Mouse (Mus musculus) lung, embryonic 16.5 days (tissue): ENCODE results near the gene 1700020L24Rik. TPM values are rescaled to one million over a fixed set of nuclear protein-coding genes. Genes with fewer than 3 reads are reported as not detected.

Source experiments
- ATAC-seq: fragments of 200-750 bp; cut with Nextera tagmentation; 2 replicates; pipeline ENCODE4 v1.8.0; 2017; ENCODE audit warnings: low read depth, mild to moderate bottlenecking, moderate library complexity
- H3K27ac ChIP-seq: fragments of 300-500 bp; sonication (generic); 2 replicates; pipeline ENCODE4 v1.5.1; 2014; ENCODE audit warnings: mild to moderate bottlenecking, control low read depth, low read length
- H3K27me3 ChIP-seq: fragments of 300-500 bp; sonication (generic); 2 replicates; pipeline ENCODE4 v1.6.1; 2014; ENCODE audit warnings: low read depth, low read length, mixed read lengths; ENCODE audit not compliant: control insufficient read depth, insufficient read depth
- H3K36me3 ChIP-seq: fragments of 300-500 bp; sonication (generic); 2 replicates; pipeline ENCODE4 v1.6.1; 2014; ENCODE audit warnings: low read length; ENCODE audit not compliant: control insufficient read depth, insufficient read depth
- H3K4me1 ChIP-seq: fragments of 300-500 bp; sonication (generic); replicated peaks from 2 replicates; pipeline ENCODE4 v1.6.1; 2014; ENCODE audit warnings: low read length, mixed read lengths; ENCODE audit not compliant: control insufficient read depth, insufficient read depth
- H3K4me2 ChIP-seq: fragments of 300-500 bp; sonication (generic); 2 replicates; pipeline ENCODE4 v1.6.1; 2014; ENCODE audit warnings: low read depth, low read length, control low read depth
- H3K4me3 ChIP-seq: fragments of 300-500 bp; sonication (generic); 2 replicates; pipeline ENCODE4 v1.5.1; 2014; ENCODE audit warnings: mild to moderate bottlenecking, low read length, control low read depth
- H3K9ac ChIP-seq: fragments of 300-500 bp; sonication (generic); 2 replicates; pipeline ENCODE4 v1.6.1; 2014; ENCODE audit warnings: low read length, control low read depth
- H3K9me3 ChIP-seq: fragments of 300-500 bp; sonication (generic); 2 replicates; pipeline ENCODE4 v1.6.1; 2016; ENCODE audit warnings: low read length; ENCODE audit not compliant: control insufficient read depth
- WGBS: fragments of 180-500 bp; shearing (Covaris S2); extraction: QIAGEN DNeasy Blood & Tissue Kit; methylation state at CpG from one replicate; pipeline ENCODE4 v1.1.7; 2014; 5-methylcytosine and 5-hydroxymethylcytosine counted together
- polyA plus RNA-seq: library from polyadenylated mRNA; unstranded; fragments of >200 nt; fragmentation: Nextera tagmentation; extraction: Ambion mirVana; gene quantifications from 2 replicates; pipeline ENCODE4 v1.2.1, GENCODE M21; 2015

The 1700020L24Rik gene
- polyA plus RNA-seq, 1 experiment from 2014 or later, result not detected

GRCm38 (mm10) chr11:83409792-83410291 is 27.6 kb upstream of the 1700020L24Rik start:
- Histone ChIP-seq H3K9ac (peak overlapping the region; percentile 69), H3K27ac (no peak overlapping the region), H3K4me3 (peak overlapping the region; percentile 72), H3K4me1 (0 out of 2 replicates have a peak, but pooled peaks cover 7% of the 10 kb centered on the region), H3K27me3 (peaks cover 2% of the 10 kb centered on the region; the same call in 1 of the 2 replicates), H3K9me3 (no peaks in the 10 kb centered on the region), H3K36me3 (no peaks in the 10 kb centered on the region), H3K4me2 (peak overlapping the region; percentile 99)
- ATAC-seq, result peak; percentile 43
- under 1% methylated on average over 25 of the region's 40 CpGs for WGBS

- Histone ChIP-seq H3K9me3 (no peaks in the 10 kb centered on the region), H3K27me3 (peaks cover 2% of the 10 kb centered on the region; the same call in 1 of the 2 replicates), H3K9ac (no peak overlapping the region), H3K27ac (no peak overlapping the region), H3K4me3 (no peak overlapping the region), H3K4me1 (0 out of 2 replicates have a peak, but pooled peaks cover 7% of the 10 kb centered on the region), H3K4me2 (no peak overlapping the region), H3K36me3 (no peaks in the 10 kb centered on the region)
- WGBS, result 62% methylated on average over 6 of the region's 6 CpGs
- no peak for ATAC-seq
These were observed 27.0 kb upstream of the 1700020L24Rik start for GRCm38 (mm10) chr11:83410510-83410909.

- Histone ChIP-seq H3K4me2 (no peak overlapping the region), H3K4me1 (peaks cover 3% of the 10 kb centered on the region; the same call in 1 of the 2 replicates), H3K36me3 (no peaks in the 10 kb centered on the region), H3K9me3 (no peaks in the 10 kb centered on the region), H3K9ac (no peak overlapping the region), H3K4me3 (no peak overlapping the region), H3K27ac (no peak overlapping the region), H3K27me3 (peaks cover 15% of the 10 kb centered on the region)
- 3% methylated on average over 5 of the region's 5 CpGs for WGBS
- ATAC-seq, result no peak
These were observed 20.4 kb upstream of the 1700020L24Rik start for GRCm38 (mm10) chr11:83417080-83417479.

GRCm38 (mm10) chr11:83417708-83418107 is 19.8 kb upstream of the 1700020L24Rik start:
- no peak overlapping the region for H3K4me2 ChIP-seq
- no peak for ATAC-seq
- H3K4me3 ChIP-seq, result no peak overlapping the region
- no peaks in the 10 kb centered on the region for H3K36me3 ChIP-seq
- H3K9me3 ChIP-seq, result no peaks in the 10 kb centered on the region
- no peak overlapping the region for H3K27ac ChIP-seq
- WGBS, result 77% methylated on average over 7 of the region's 7 CpGs
- peaks cover 3% of the 10 kb centered on the region; the same call in 1 of the 2 replicates for H3K4me1 ChIP-seq
- no peak overlapping the region for H3K9ac ChIP-seq
- peaks cover 15% of the 10 kb centered on the region for H3K27me3 ChIP-seq

GRCm38 (mm10) chr11:83418566-83418965 is 18.9 kb upstream of the 1700020L24Rik start:
- Histone ChIP-seq H3K27ac (no peak overlapping the region), H3K27me3 (peaks cover 15% of the 10 kb centered on the region), H3K36me3 (no peaks in the 10 kb centered on the region), H3K9ac (no peak overlapping the region), H3K9me3 (no peaks in the 10 kb centered on the region), H3K4me1 (peaks cover 3% of the 10 kb centered on the region; the same call in 1 of the 2 replicates), H3K4me2 (no peak overlapping the region), H3K4me3 (no peak overlapping the region)
- ATAC-seq, result peak; percentile 58; the same call in 1 of the 2 replicates
- 8% methylated on average over 38 of the region's 38 CpGs for WGBS

GRCm38 (mm10) chr11:83420338-83420737 is 17.1 kb upstream of the 1700020L24Rik start:
- 41% methylated on average over 4 of the region's 4 CpGs for WGBS
- no peak for ATAC-seq
- Histone ChIP-seq H3K4me2 (no peak overlapping the region), H3K27ac (no peak overlapping the region), H3K9ac (no peak overlapping the region), H3K36me3 (no peaks in the 10 kb centered on the region), H3K4me1 (peaks cover 3% of the 10 kb centered on the region; the same call in 1 of the 2 replicates), H3K4me3 (no peak overlapping the region), H3K9me3 (no peaks in the 10 kb centered on the region), H3K27me3 (peaks cover 15% of the 10 kb centered on the region)

GRCm38 (mm10) chr11:83421305-83421704 is 16.2 kb upstream of the 1700020L24Rik start:
- H3K27ac ChIP-seq, result no peak overlapping the region
- no peaks in the 10 kb centered on the region for H3K9me3 ChIP-seq
- 2% methylated on average over 9 of the region's 9 CpGs for WGBS
- H3K36me3 ChIP-seq, result no peaks in the 10 kb centered on the region
- H3K4me2 ChIP-seq, result no peak overlapping the region
- H3K27me3 ChIP-seq, result peaks cover 15% of the 10 kb centered on the region
- no peak overlapping the region for H3K9ac ChIP-seq
- no peak overlapping the region for H3K4me3 ChIP-seq
- H3K4me1 ChIP-seq, result peaks cover 3% of the 10 kb centered on the region; the same call in 1 of the 2 replicates
- no peak for ATAC-seq

GRCm38 (mm10) chr11:83424681-83425080 is 12.8 kb upstream of the 1700020L24Rik start:
- ATAC-seq, result peak; percentile 68; the same call in 1 of the 2 replicates
- Histone ChIP-seq H3K9me3 (no peaks in the 10 kb centered on the region), H3K27me3 (peaks cover 22% of the 10 kb centered on the region), H3K4me1 (no peaks in the 10 kb centered on the region), H3K36me3 (no peaks in the 10 kb centered on the region), H3K27ac (no peak overlapping the region), H3K4me2 (no peak overlapping the region), H3K9ac (no peak overlapping the region), H3K4me3 (no peak overlapping the region)
- 5% methylated on average over 8 of the region's 8 CpGs for WGBS

GRCm38 (mm10) chr11:83426964-83427363 is 10.5 kb upstream of the 1700020L24Rik start:
- no peak overlapping the region for H3K27ac ChIP-seq
- H3K4me3 ChIP-seq, result no peak overlapping the region
- no peaks in the 10 kb centered on the region for H3K36me3 ChIP-seq
- no peak for ATAC-seq
- 22% methylated on average over 17 of the region's 17 CpGs for WGBS
- no peaks in the 10 kb centered on the region for H3K9me3 ChIP-seq
- H3K27me3 ChIP-seq, result peaks cover 21% of the 10 kb centered on the region
- no peaks in the 10 kb centered on the region for H3K4me1 ChIP-seq
- no peak overlapping the region for H3K4me2 ChIP-seq
- no peak overlapping the region for H3K9ac ChIP-seq
